Mouse (Mus musculus) liver, embryonic 12.5 days (tissue): ENCODE data around the gene Gpr162. TPM values are rescaled to one million over a fixed set of nuclear protein-coding genes. Genes with fewer than 3 reads are reported as not detected.

Experiments
- ATAC-seq: fragments of 200-750 bp; cut with Nextera tagmentation; 2 replicates; pipeline ENCODE4 v1.8.0; 2017; ENCODE audit warnings: moderate number of reproducible peaks, mild to moderate bottlenecking, moderate library complexity
- H3K27ac ChIP-seq: fragments of 300-500 bp; sonication (generic); 2 replicates; pipeline ENCODE4 v1.5.1; 2016; ENCODE audit warnings: mild to moderate bottlenecking
- H3K27me3 ChIP-seq: fragments of 300-500 bp; sonication (generic); replicated peaks from 2 replicates; pipeline ENCODE4 v1.6.1; 2016; ENCODE audit warnings: mild to moderate bottlenecking, moderate library complexity
- H3K36me3 ChIP-seq: fragments of 300-500 bp; sonication (generic); 2 replicates; pipeline ENCODE4 v1.6.1; 2016; ENCODE audit warnings: mild to moderate bottlenecking, moderate library complexity
- H3K4me1 ChIP-seq: fragments of 300-500 bp; sonication (generic); 2 replicates; pipeline ENCODE4 v1.6.1; 2016
- H3K4me2 ChIP-seq: fragments of 300-500 bp; sonication (generic); 2 replicates; pipeline ENCODE4 v1.6.1; 2016; ENCODE audit warnings: mild to moderate bottlenecking, moderate library complexity
- H3K4me3 ChIP-seq: fragments of 300-500 bp; sonication (generic); 2 replicates; pipeline ENCODE4 v1.5.1; 2016; ENCODE audit warnings: mild to moderate bottlenecking, moderate library complexity
- H3K9ac ChIP-seq: fragments of 300-500 bp; sonication (generic); 2 replicates; pipeline ENCODE4 v1.6.1; 2016; ENCODE audit warnings: mild to moderate bottlenecking, moderate library complexity
- H3K9me3 ChIP-seq: fragments of 300-500 bp; sonication (generic); replicated peaks from 2 replicates; pipeline ENCODE4 v1.6.1; 2016; ENCODE audit warnings: mild to moderate bottlenecking, moderate library complexity
- WGBS: fragments of 180-500 bp; shearing (Covaris S2); methylation state at CpG from one replicate; pipeline ENCODE4 v1.1.7; 2016; ENCODE audit not compliant: insufficient replicate concordance; 5-methylcytosine and 5-hydroxymethylcytosine counted together
- polyA plus RNA-seq: library from polyadenylated mRNA; unstranded; fragments of >200 nt; fragmentation: Nextera tagmentation; extraction: Ambion mirVana; gene quantifications from 2 replicates; pipeline ENCODE4 v1.2.1, GENCODE M21; 2016

Gpr162 gene
- polyA plus RNA-seq, 1 experiment from 2014 or later, result 0.08 TPM

DNA sequence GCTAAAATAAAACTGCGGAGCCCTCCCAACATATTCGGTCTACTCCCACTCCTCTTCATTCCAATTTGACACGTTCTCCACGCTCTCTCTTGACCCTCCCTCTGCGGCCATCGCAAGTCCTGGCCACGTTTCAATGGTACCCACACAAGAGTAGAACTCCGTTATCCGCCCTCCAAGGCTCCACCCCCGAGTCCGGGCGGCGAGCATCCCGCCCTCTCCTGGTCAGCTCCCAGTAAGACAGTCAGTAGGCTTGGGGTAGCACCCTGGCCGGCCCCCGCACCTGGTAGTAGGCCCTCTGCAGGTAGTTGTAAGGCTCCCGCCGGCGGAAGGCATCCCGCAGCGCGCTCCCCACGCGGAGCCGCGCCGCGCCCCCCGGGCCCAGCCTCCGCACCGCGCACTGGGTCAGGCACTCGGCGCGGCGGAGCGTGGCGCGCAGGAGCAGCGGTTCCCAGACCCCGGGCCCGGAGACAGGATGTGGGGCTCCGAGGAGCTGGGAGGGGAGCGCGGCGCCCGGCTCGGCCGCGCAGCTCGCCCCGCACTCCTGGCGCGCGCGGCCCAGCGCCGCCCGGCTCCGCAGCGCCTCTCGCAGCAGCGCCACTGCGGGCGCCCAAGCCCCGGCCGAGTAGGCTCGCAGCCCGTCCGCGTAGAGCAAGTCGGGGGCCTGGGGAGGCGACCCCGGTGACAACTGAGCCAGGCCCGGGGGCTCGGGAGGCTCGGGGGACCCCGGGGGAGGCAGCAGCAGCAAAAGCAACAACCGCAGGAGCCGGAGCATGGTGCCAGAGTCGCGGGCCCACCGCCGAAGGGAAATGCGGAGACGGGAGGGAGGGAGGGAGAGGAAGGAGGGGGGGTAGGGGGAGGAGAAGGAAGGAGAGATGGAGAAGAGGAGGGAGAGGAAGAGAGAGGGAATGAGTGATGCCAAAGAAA is 6.6 kb downstream of the Gpr162 start, which contains the start of gene P3h3:
P3h3 (minus strand) TSS at position 837 of the 924 bp plus-strand sequence.
- H3K4me3 ChIP-seq, result peak within 1 kb of the TSS; percentile 54
- peak within 1 kb of the TSS; percentile 76 for H3K4me2 ChIP-seq
- no peaks in the 10 kb centered on the region for H3K9me3 ChIP-seq
- H3K27ac ChIP-seq, result peak within 1 kb of the TSS; percentile 57
- ATAC-seq, result peak; percentile 40; the same call in 1 of the 2 replicates
- H3K36me3 ChIP-seq, result no peaks in the 10 kb centered on the region
- H3K9ac ChIP-seq, result peak within 1 kb of the TSS; percentile 65
- peaks cover 88% of the 10 kb centered on the region for H3K27me3 ChIP-seq
- WGBS, result under 1% methylated on average over 66 of the region's 86 CpGs
- H3K4me1 ChIP-seq, result peaks cover 13% of the 10 kb centered on the region

DNA sequence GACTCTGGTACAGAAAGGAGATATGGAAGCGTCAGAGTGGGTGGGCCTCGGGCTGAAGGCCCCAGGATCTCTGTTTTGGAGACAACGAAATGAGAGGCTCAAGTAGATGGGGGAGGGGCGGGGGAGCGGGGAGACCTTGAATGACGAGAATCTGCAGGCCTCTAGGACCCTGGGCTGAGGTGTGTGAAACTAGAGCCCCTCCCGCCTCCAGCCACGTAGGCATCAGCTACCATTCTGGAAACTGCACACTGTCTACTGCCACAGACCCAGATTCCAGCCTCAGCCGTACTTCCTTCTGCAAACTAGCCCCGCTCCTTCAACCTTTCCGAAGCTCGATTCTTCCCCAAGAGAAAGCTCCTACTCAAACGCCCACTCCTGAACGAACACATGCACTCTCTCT is 7.5 kb downstream of the Gpr162 start:
- ATAC-seq, result no peak
- H3K4me1 ChIP-seq, result peaks cover 13% of the 10 kb centered on the region
- peak overlapping the region; percentile 76 for H3K4me2 ChIP-seq
- H3K4me3 ChIP-seq, result peak overlapping the region; percentile 54
- H3K9me3 ChIP-seq, result no peaks in the 10 kb centered on the region
- WGBS, result 18% methylated on average over 14 of the region's 14 CpGs
- peaks cover 82% of the 10 kb centered on the region for H3K27me3 ChIP-seq
- H3K27ac ChIP-seq, result no peak overlapping the region
- H3K36me3 ChIP-seq, result no peaks in the 10 kb centered on the region
- no peak overlapping the region for H3K9ac ChIP-seq

- H3K27ac ChIP-seq, result no peak overlapping the region
- peaks cover 74% of the 10 kb centered on the region for H3K27me3 ChIP-seq
- no peak overlapping the region for H3K9ac ChIP-seq
- H3K36me3 ChIP-seq, result no peaks in the 10 kb centered on the region
- H3K4me2 ChIP-seq, result no peak overlapping the region
- H3K4me3 ChIP-seq, result no peak overlapping the region
- H3K4me1 ChIP-seq, result peaks cover 13% of the 10 kb centered on the region
- H3K9me3 ChIP-seq, result no peaks in the 10 kb centered on the region
- ATAC-seq, result no peak
- 40% methylated on average over 12 of the region's 12 CpGs for WGBS
Observed at GRCm38 (mm10) chr6:124854647-124855046, 9.1 kb downstream of the Gpr162 start.

- H3K36me3 ChIP-seq, result no peaks in the 10 kb centered on the region
- H3K9me3 ChIP-seq, result no peaks in the 10 kb centered on the region
- H3K4me2 ChIP-seq, result no peak overlapping the region
- no peaks in the 10 kb centered on the region for H3K4me1 ChIP-seq
- no peak overlapping the region for H3K4me3 ChIP-seq
- H3K27ac ChIP-seq, result no peak overlapping the region
- H3K27me3 ChIP-seq, result peaks cover 50% of the 10 kb centered on the region
- H3K9ac ChIP-seq, result no peak overlapping the region
- 40% methylated on average over 8 of the region's 8 CpGs for WGBS
- no peak for ATAC-seq
Observed at GRCm38 (mm10) chr6:124850535-124850934, 13.2 kb downstream of the Gpr162 start.

DNA sequence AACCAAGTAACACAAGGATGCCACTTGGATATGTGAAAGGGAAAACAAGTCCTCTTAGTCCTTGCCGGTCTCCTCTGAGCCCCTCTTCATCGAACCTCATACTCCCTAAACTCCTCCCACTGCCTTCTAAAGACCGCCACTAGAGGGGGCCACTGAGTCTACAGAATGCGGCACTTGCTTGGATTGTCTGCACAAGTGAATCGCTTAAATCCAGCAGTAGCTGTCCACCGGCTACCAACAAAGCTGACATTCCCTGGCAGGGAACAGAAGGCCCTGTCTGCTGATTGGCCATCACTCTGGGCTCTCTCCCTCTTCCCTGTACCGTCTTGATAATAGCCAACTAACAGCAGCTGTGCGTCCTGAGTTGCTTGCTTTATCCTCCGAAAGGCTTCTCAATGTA is 16.5 kb downstream of the Gpr162 start:
- no peak overlapping the region for H3K4me3 ChIP-seq
- no peaks in the 10 kb centered on the region for H3K36me3 ChIP-seq
- 19% methylated on average over 9 of the region's 9 CpGs for WGBS
- H3K4me2 ChIP-seq, result no peak overlapping the region
- ATAC-seq, result peak; percentile 50; the same call in 1 of the 2 replicates
- peaks cover 28% of the 10 kb centered on the region for H3K27me3 ChIP-seq
- H3K9me3 ChIP-seq, result no peaks in the 10 kb centered on the region
- no peak overlapping the region for H3K27ac ChIP-seq
- H3K9ac ChIP-seq, result no peak overlapping the region
- no peaks in the 10 kb centered on the region for H3K4me1 ChIP-seq

- H3K27ac ChIP-seq, result no peak within 1 kb of the TSS
- H3K36me3 ChIP-seq, result peaks cover 2% of the 10 kb centered on the region
- 26% methylated on average over 13 of the region's 15 CpGs for WGBS
- H3K4me1 ChIP-seq, result peaks cover 15% of the 10 kb centered on the region
- no peak within 1 kb of the TSS for H3K9ac ChIP-seq
- H3K4me3 ChIP-seq, result no peak within 1 kb of the TSS
- H3K4me2 ChIP-seq, result no peak within 1 kb of the TSS
- ATAC-seq, result no peak
- peaks cover 18% of the 10 kb centered on the region for H3K27me3 ChIP-seq
- no peaks in the 10 kb centered on the region for H3K9me3 ChIP-seq
Observed at GRCm38 (mm10) chr6:124840241-124841167, 23.3 kb downstream of the Gpr162 start, which contains the start of gene Gnb3. Gene Gnb3 (minus strand): TSS chr6:124840275.

GRCm38 (mm10) chr6:124839805-124840204 is 24.0 kb downstream of the Gpr162 start:
- Histone ChIP-seq H3K36me3 (peaks cover 9% of the 10 kb centered on the region), H3K27ac (no peak overlapping the region), H3K9ac (no peak overlapping the region), H3K27me3 (peaks cover 18% of the 10 kb centered on the region), H3K4me1 (peaks cover 18% of the 10 kb centered on the region), H3K9me3 (no peaks in the 10 kb centered on the region), H3K4me3 (no peak overlapping the region), H3K4me2 (no peak overlapping the region)
- 21% methylated on average over 8 of the region's 8 CpGs for WGBS
- ATAC-seq, result no peak

GRCm38 (mm10) chr6:124836411-124836810 is 27.4 kb downstream of the Gpr162 start:
- Histone ChIP-seq H3K27ac (no peak overlapping the region), H3K4me3 (no peak overlapping the region), H3K4me1 (peaks cover 37% of the 10 kb centered on the region), H3K36me3 (peaks cover 43% of the 10 kb centered on the region), H3K4me2 (no peak overlapping the region), H3K9me3 (no peaks in the 10 kb centered on the region), H3K27me3 (peaks cover 18% of the 10 kb centered on the region), H3K9ac (no peak overlapping the region)
- WGBS, result 76% methylated on average over 7 of the region's 7 CpGs
- no peak for ATAC-seq

GRCm38 (mm10) chr6:124835531-124835930 is 28.3 kb downstream of the Gpr162 start:
- no peak overlapping the region for H3K27ac ChIP-seq
- 78% methylated on average over 10 of the region's 10 CpGs for WGBS

DNA sequence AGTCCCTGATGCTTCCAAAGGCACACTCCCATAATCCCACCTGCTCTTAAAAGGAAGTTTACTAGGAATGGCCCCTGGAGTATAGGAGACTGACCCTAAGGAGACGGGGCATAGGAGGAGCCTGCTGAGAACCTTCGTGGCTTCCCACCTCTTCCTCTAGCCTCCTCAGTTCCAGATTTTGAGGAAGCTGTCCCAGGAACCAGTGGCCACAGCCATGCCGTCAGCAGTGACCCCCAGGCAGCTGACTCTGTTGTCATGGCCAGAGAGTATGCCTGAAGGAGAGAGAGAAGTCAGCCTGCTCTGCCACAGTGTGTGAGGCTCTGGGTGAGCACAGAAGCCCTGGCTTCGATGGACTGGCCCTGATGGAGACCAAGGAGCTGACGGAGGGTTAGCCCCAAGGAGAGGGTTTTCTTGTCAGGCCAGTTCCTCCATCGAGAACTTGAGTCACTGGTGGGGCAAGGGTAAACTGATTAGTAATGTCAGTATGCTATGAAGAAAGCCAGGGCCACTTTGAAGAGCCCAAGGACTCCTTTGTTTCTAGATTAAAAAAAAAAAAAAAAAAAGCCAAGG is 29.2 kb downstream of the Gpr162 start:
- ATAC-seq, result no peak
- peaks cover 31% of the 10 kb centered on the region for H3K4me1 ChIP-seq

More at GRCm38 (mm10) chr6:124835531-124835930, 28.3 kb downstream of the Gpr162 start:
- no peak overlapping the region for H3K4me3 ChIP-seq
- H3K4me1 ChIP-seq, result peaks cover 40% of the 10 kb centered on the region
- H3K9ac ChIP-seq, result no peak overlapping the region
- no peak for ATAC-seq
- no peaks in the 10 kb centered on the region for H3K9me3 ChIP-seq
- peaks cover 46% of the 10 kb centered on the region for H3K36me3 ChIP-seq
- peaks cover 15% of the 10 kb centered on the region for H3K27me3 ChIP-seq
- no peak overlapping the region for H3K4me2 ChIP-seq

GRCm38 (mm10) chr6:124831649-124832048 is 32.1 kb downstream of the Gpr162 start:
- 94% methylated on average over 8 of the region's 8 CpGs for WGBS
- H3K4me3 ChIP-seq, result peak overlapping the region; percentile 86

More for the DNA sequence above, 29.2 kb downstream of the Gpr162 start:
- WGBS, result 75% methylated on average over 6 of the region's 6 CpGs
- peaks cover 46% of the 10 kb centered on the region for H3K36me3 ChIP-seq
- H3K27me3 ChIP-seq, result peaks cover 7% of the 10 kb centered on the region
- no peak overlapping the region for H3K27ac ChIP-seq
- H3K9me3 ChIP-seq, result no peaks in the 10 kb centered on the region
- no peak overlapping the region for H3K9ac ChIP-seq
- H3K4me3 ChIP-seq, result no peak overlapping the region
- no peak overlapping the region for H3K4me2 ChIP-seq

More at GRCm38 (mm10) chr6:124831649-124832048, 32.1 kb downstream of the Gpr162 start:
- no peaks in the 10 kb centered on the region for H3K27me3 ChIP-seq
- peaks cover 46% of the 10 kb centered on the region for H3K4me1 ChIP-seq
- peaks cover 56% of the 10 kb centered on the region for H3K36me3 ChIP-seq
- ATAC-seq, result no peak
- peak overlapping the region; percentile 83 for H3K4me2 ChIP-seq
- no peak overlapping the region for H3K27ac ChIP-seq
- peak overlapping the region; percentile 88 for H3K9ac ChIP-seq
- no peaks in the 10 kb centered on the region for H3K9me3 ChIP-seq
